Mouse (Mus musculus) ES-CJ7 (cell line): ENCODE measurements around the gene Prdm4.

ENCODE experiments used
- DNase-seq: peaks from one replicate; pipeline ENCODE4 v3.0.0; 2011; ENCODE audit warnings: low read depth, low spot score

Gene Prdm4

GRCm38 (mm10) chr10:85871698-85872478 is 45.1 kb downstream of the Prdm4 start:
- DNase-seq, result peak; percentile 94

GRCm38 (mm10) chr10:85846105-85846862 is 70.7 kb downstream of the Prdm4 start:
- DNase-seq, result no peak
